Mouse (Mus musculus) lung, adult 2 months (tissue): ENCODE results near the gene Gm27021.

ENCODE experiments used
- CTCF ChIP-seq: fragments of 200-500 bp; IDR thresholded peaks from 2 replicates; pipeline ENCODE4 v1.5.1; 2011; ENCODE audit warnings: mild to moderate bottlenecking, low read length, control low read depth; ENCODE audit not compliant: insufficient read depth
- POLR2A ChIP-seq: fragments of 200-500 bp; IDR thresholded peaks from 2 replicates; pipeline ENCODE4 v1.6.1; 2011; ENCODE audit warnings: low read depth, mild to moderate bottlenecking, control low read depth, low read length, borderline replicate concordance; ENCODE audit errors: extremely low read depth

DNA sequence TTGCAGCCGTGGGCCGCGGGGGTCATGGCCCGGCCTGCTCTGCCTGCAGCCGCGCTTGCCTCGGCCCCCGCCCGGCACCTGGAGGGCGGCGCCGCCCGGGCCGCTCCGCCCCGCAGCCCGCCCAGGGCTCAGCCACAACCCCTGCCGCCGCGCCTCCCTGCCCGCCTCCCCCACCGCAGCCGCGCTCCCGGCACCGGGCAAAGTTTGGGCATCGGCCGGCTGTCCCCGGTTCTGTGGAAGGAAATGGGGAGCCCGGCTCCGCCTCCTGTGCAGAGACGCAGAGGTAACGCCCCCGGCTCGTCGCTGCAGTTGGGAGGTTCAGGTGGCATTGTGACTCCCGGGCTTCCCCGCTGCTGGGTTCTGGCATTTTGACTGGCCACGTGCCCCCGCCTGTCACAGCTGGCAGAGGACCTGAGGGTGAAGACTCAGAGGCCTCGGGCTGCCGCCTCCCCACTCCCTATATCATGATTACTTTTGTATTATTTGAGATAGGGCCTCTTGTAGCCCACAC lies 33.5 kb downstream of the Gm27021 start:
- TF ChIP-seq POLR2A (no peak), CTCF (no peak)
